Mouse (Mus musculus) spleen, adult 2 months (tissue): ENCODE data around the gene Cntnap5a. TPM values are rescaled to one million over a fixed set of nuclear protein-coding genes. Genes with fewer than 3 reads are reported as not detected.

Experiments used
- DNase-seq, 2 experiments: peaks; one replicate each; pipeline versions ENCODE4 v3.0.0 to v3.0.0-alpha.2; 2012 to 2021; ENCODE audit warnings: low spot score in 2 of 2, low read depth in 1 of 2
- H3K27ac ChIP-seq: fragments of 200-500 bp; 2 replicates; pipeline ENCODE4 v1.5.1; 2012; ENCODE audit warnings: low read length, inconsistent platforms; ENCODE audit not compliant: insufficient read depth
- H3K27me3 ChIP-seq: fragments of 200-500 bp; 2 replicates; pipeline ENCODE4 v1.6.1; 2012; ENCODE audit warnings: mild to moderate bottlenecking, moderate library complexity, low read length, inconsistent platforms; ENCODE audit not compliant: control insufficient read depth, insufficient read depth
- H3K36me3 ChIP-seq: fragments of 200-500 bp; 2 replicates; pipeline ENCODE4 v1.6.1; 2012; ENCODE audit warnings: mild to moderate bottlenecking, low read length, inconsistent platforms; ENCODE audit not compliant: control insufficient read depth, insufficient read depth
- H3K4me1 ChIP-seq: fragments of 200-500 bp; 2 replicates; pipeline ENCODE4 v1.6.1; 2011; ENCODE audit warnings: inconsistent platforms; ENCODE audit not compliant: control insufficient read depth, insufficient read depth, insufficient read length
- H3K4me3 ChIP-seq: fragments of 200-500 bp; 2 replicates; pipeline ENCODE4 v1.5.1; 2011; ENCODE audit warnings: mild to moderate bottlenecking, inconsistent platforms; ENCODE audit not compliant: insufficient read depth, insufficient read length; ENCODE audit errors: extremely low read depth
- CTCF ChIP-seq: fragments of 200-500 bp; IDR thresholded peaks from 2 replicates; pipeline ENCODE4 v1.5.1; 2011; ENCODE audit warnings: mild to moderate bottlenecking, inconsistent platforms; ENCODE audit not compliant: insufficient read depth, insufficient read length, insufficient replicate concordance; ENCODE audit errors: extremely low read depth
- POLR2A ChIP-seq: fragments of 200-500 bp; IDR thresholded peaks from 2 replicates; pipeline ENCODE4 v1.6.1; 2011; ENCODE audit warnings: low read depth, low read length, inconsistent platforms
- WGBS: fragments of 180-500 bp; shearing (Covaris S2); methylation state at CpG from one replicate; pipeline ENCODE4 v1.1.7; 2018; 5-methylcytosine and 5-hydroxymethylcytosine counted together
- polyA plus RNA-seq: library from polyadenylated mRNA; depleted of rRNA; stranded (reverse); fragments of >200 nt; gene quantifications from 2 replicates; pipeline ENCODE4 v1.2.3, GENCODE M21; 2012

Cntnap5a gene
- polyA plus RNA-seq, 1 experiment: not detected

- no peak overlapping the region for H3K4me3 ChIP-seq
- no peaks in the 10 kb centered on the region for H3K4me1 ChIP-seq
- no peaks in the 10 kb centered on the region for H3K27me3 ChIP-seq
- no peak for DNase-seq
- H3K27ac ChIP-seq: no peak overlapping the region
- no peaks in the 10 kb centered on the region for H3K36me3 ChIP-seq
- 77% methylated on average over 4 of the region's 4 CpGs for WGBS
- TF ChIP-seq POLR2A (no peak), CTCF (no peak)
Observed at GRCm38 (mm10) chr1:116577969-116578666, 893.6 kb downstream of the Cntnap5a start.

- TF ChIP-seq CTCF (no peak), POLR2A (no peak)
- H3K27me3 ChIP-seq: no peaks in the 10 kb centered on the region
- H3K36me3 ChIP-seq: no peaks in the 10 kb centered on the region
- no peaks in the 10 kb centered on the region for H3K4me1 ChIP-seq
- DNase-seq: no peak
- H3K4me3 ChIP-seq: no peak overlapping the region
- H3K27ac ChIP-seq: no peak overlapping the region
Observed at GRCm38 (mm10) chr1:116616272-116616671, 931.7 kb downstream of the Cntnap5a start.
